Mouse (Mus musculus) liver, adult 2 months (tissue): ENCODE results near the gene Sh3pxd2a.

ENCODE experiments used
- CTCF ChIP-seq: fragments of 200-500 bp; IDR thresholded peaks from 2 replicates; pipeline ENCODE4 v1.5.1; 2011; ENCODE audit warnings: low read depth, low read length, control low read depth
- POLR2A ChIP-seq: fragments of 200-500 bp; IDR thresholded peaks from 2 replicates; pipeline ENCODE4 v1.6.1; 2011; ENCODE audit warnings: low read length, control low read depth; ENCODE audit not compliant: insufficient read depth; ENCODE audit errors: extremely low read depth

DNA sequence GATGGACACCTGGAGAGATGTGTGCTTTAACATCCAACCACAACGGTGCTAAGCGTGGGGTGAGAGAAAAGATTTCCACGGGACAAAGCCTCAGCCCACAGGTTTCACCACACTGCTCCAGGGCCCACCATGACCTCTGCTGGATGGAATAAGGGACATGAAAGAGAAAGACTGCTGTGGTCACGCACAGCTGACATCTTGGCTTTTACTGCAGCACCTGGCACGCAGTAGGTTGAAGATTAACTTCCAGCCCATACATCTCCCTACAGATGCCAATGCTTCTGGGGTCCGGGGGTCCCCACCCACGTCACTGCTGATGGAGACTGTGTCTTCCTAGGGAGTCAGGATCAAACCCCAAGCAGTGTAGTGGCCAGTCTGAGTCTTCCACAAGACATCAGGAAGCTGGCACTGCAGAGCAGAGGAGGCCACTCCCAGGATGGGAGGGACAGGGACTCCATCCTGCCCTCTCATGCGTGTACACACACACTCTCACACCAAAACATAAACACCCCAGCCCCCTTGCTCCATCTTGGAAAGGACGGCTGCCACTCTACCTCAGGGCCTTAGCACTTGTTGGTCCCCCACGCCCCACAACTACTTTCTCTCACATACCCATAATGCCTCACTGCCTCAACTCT, 12.6 kb downstream of the Sh3pxd2a start:
- TF ChIP-seq CTCF (no peak), POLR2A (no peak)
